Mouse (Mus musculus) T-cell, adult 2 months (primary cell): ENCODE results near the gene Sv2a.
"Not testable (repeated sequence)": the region's sequence is repeated elsewhere in the genome, so short reads cannot be mapped to it uniquely, and the experiment has no call there.

Experiments
- DNase-seq: peaks from one replicate; pipeline ENCODE4 v3.0.0; 2022; ENCODE audit warnings: low spot score

Sv2a gene

DNA sequence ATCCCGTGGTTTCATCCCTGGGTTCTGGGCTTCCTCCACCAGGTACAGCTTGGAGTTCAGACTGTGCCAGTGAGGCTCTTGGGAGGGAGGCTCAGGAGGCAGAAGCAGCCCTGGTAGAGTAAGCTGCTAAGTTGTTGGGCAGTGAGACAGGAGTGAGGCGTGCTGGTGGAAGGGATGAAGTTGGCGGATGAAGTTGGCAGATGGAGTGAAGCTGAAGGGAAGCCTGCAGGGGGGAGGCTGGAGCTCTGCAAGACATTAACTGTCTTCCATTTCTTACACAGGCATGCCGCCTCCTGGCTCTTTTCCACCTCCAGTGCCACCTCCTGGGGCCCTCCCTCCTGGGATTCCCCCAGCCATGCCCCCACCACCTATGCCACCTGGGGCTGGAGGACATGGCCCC is 6.9 kb upstream of the Sv2a start:
- not testable (repeated sequence) for DNase-seq

DNA sequence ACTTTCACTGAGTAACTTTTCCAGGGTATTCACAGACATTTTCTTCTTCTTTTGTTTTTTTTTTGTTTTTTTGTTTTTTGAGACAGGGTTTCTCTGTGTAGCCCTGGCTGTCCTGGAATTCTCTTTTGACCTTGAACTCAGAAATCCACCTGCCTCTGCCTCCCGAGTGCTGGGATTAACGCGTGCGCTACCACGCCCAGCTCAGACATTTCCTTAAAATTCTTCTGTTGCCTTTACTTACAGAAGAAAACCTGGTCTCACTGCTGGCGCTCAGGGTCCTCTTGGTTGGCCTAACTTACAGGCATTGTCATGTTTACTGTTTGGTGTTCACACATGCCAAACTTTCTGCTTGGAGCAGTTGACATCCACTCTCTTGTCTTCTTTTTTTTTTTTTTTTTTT is 5.7 kb upstream of the Sv2a start:
- DNase-seq = no peak

DNA sequence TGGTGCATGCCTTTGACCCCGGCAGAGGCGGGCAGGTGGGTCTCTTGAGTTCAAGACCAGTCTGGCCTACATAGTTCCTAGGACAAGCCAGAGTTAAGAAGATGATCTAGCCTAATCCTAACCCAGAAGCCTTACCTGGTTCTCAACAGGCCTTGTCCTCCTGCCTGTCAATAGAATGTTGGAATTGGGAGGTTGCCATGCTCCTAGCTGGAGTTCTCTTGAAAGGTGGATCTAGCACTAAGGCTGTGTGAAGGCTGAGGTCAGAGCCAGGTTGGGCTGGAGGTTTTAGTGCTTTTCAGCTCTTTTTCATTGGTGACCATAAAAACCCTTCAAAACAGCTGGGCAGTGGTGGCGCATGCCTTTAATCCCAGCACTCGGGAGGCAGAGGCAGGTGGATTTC is 2.5 kb upstream of the Sv2a start:
- DNase-seq = no peak

DNA sequence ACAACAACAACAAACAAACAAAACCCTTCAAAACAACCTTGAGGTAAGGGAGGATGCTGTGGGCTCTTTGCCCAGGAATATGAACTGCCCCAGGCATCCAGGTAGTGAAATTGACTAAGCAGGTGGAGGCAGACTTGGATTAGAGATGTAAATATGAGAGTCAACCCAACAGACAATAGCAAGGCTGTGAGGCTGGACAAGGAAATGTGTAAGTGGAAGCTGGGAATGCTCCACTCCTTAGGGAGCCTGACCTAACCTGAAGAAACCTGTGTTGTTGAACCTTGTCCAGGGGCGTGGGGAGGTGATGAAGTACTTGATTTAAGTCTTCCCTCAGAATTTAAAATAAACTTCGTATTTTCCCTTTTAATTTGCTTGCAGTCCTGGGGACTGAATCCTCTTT is 2.0 kb upstream of the Sv2a start:
- DNase-seq = no peak

DNA sequence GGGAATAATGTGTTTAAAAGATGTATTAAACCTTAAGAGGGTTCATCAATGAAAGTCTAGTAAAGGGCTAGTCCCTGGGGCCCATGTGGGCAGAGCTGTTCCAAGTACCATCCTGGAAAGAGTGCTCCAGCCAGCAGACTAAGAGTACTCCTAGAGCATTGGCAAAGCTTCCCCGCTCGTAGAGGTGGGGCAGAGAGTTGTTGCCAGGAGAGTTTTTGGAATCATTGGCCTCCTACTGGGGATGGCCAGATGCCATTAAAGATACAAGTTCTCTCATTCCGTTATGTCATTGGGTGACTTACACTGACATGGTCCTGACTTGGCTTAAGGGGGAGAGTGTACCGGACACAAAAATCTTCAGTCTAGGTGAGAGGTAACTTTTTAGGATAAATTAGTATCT is 1.4 kb upstream of the Sv2a start:
- DNase-seq = no peak

DNA sequence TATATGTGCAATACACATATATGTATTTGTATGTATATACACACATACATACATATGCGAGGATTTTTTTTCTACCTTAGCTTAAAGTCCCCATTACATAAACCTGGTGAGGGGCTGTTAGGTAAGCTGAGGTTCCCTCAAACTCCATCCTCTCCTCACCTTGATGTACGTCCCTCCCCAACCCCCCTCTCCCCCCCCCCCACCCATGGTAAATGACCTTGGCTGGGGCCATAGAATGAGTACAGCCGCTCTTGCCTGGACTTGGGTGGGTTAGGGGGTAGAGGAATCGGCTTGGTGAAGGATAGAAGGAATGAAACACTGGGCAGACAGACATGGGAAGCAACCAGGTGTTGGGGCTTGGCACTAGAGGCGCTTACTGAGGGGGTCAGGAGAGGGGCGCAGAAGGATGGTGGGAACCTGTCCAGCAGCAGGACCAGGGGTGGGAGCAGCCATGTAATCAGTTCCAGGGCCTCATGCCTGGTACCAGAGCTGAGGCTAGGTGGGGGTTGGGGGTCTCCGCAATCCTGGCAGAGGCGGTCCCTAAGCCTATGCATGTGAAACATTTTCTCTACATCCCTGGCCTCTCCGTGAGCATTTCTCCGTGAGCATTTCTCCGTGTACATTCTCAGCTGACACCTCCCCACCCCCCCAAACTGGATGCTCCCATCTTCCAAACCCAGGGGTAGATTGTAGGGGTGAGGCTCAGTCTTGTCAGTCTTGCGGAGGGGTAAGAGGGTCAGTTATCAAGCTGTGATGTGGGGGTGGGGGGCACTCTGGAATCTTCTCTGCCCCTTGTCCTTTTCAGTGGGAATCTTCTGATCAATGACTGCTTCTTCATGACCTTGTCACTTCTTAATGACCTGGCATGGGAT is 795 bp downstream of the Sv2a start:
- DNase-seq = no peak

DNA sequence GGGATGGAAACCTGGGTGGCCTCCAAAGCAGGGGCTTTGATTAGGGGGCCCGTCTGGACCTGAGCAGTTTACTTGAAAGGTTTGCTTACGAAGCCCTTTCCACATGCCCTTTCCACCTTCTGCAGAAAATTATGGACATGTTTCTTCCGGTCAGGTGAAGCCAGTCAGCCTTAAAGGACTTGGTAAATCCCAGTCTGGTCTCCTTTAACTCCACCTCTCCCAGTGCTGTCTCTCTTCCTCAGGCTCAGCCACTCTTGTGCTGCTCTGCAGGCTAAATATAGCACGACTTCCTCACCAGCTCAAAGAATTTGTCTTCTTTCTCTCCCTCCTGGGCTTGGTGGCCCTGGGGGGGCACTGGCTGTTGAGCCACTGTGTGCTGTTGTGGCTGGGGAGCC is 1.4 kb downstream of the Sv2a start:
- no peak for DNase-seq

DNA sequence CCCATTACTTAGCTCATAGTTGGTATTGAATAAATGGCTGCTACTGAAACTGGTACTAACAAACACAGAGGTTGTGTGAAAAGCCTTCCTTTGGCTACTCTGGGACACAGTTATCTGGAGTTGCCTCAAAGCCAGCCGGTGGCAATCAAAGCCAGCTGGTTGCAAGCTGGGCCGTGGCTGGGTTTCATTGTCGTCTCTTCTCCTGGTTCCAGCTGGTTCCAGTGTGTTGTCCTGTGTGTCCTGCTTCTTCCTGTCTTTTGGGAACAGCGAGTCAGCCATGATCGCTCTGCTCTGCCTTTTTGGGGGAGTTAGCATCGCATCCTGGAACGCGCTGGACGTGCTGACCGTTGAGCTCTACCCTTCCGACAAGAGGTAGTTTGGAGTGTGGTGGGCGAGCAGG is 12.0 kb downstream of the Sv2a start:
- no peak for DNase-seq

DNA sequence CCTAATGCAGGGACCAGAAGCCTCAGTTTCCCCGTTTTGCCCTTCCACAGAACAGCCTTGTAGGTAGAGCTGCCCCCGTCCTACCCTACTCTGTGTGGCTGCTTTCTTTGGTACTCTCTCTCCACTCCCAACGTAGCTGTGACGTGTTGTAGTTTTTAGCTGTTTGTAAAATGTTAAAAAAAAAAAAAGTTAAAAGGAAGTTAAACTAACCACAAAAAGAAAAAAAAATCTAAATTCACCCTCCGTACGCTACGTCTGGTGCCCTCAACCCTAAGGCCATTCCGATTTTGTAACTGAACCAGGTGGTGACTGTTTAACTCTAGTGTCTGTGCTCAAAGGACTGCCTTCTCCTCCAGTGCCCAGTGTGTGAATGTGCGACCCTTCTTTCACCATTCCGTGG is 14.0 kb downstream of the Sv2a start:
- DNase-seq = peak; percentile 48

DNA sequence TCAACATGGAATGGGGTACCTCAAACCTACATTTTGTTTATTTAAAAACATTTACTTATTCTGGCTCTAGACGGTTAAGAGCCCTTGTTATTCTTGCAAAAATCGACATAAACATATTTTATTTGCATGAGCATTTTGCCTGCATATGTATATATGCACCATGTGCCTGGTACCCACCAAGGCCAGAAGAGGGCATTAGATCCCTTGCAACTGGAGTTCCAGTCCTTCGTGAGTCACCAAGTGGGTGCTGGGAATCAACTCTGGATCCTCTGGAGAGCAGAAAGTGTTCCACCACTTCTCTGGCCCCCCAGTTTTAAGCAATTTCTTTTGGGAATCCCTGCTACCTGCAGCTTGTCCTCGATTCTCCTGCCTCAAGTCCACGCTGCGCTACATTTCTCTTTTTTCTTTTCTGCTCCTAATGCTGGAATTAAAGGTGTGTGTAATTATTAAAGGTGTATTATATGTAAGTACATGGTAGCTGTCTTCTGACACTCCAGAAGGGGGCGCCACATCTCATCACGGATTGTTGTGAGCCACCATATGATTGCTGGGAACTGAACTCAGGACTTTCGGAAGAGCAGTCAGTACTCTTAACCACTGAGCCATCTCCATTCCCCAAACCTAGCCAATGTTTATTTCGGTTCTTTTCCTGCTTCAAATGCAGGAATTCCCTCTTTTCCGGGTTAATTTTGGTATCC is 14.8 kb downstream of the Sv2a start:
- no peak for DNase-seq

DNA sequence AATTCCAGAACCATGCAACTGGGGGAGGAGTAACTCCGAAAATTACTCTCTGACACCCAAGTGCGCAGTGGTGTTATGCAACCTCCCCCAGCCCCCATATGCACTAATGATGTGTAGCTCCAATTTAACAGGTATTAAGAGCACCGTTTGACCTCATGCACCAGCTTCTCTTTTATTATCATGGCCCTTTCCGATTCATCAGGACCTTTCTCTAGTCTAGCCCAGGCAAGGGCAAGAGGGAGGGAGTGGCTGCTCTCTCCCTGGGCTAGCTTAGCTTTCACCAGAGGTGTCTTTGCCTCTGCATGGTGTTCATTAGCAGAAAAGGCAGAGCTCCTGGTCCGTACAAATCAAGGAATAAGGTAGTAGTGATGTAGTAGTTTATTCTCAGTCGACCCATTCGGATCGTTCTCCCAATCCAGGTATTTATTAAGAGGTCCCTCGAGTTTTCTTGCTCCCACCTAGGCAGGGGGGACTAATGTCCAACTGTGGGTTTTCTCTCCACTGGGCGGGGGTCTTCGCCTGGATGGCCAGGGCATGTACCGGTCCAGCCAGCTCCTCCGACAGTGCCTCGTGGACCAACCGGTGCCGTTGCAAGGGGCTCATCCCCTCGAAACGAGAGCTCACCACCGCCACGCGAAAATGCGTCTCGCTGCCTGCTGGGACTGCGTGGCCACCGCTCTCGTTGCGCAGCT is 15.6 kb downstream of the Sv2a start:
- no peak for DNase-seq

DNA sequence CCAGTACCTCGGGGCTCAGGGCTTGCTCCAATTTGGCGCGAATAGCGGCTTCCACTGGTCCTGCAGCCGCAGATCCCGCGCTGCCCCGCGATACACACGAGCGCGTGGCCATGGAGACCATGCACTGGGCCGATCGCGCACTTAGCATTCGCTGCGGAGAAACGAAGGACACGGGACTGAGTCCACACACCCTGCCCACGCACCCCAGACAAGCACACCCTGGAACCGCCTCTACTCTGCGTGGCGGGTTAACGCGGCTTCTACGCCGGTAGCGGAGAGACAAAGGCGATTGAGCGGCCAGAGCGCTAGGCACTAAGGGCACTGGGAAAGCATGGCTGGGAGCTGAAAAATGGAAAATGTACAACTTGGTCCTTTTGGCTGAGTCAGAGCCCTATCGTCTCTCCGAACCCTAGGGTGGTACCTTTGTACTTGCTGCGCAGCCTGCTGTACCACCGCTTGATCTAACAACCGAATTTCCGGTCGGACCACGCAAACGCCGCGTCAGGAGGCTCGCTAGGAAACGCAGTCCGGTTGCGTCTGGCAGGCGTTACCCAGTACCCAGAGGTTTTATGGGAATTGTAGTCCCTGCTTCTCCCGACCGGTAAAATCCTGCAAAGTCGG is 16.3 kb downstream of the Sv2a start:
- peak; percentile 92 for DNase-seq

DNA sequence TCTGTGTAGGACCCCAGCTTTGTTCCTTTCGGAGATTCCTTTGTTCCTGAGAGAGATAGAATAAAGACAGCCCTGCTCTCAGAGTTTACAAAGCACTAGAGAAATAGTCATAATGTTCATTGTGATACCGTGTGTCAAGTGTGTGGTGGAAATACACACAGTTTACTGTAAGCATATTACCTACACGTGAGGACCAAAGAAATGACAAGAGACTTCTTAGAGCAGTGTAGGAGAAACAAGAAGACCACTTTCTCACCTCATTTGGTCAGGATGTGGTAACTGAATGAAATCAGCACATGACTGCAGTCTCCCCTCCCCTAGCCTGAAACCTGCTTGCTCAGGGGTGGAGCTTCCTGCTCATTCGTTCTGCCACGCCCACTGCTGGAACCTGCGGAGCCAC is 17.2 kb downstream of the Sv2a start:
- peak; percentile 85 for DNase-seq

DNA sequence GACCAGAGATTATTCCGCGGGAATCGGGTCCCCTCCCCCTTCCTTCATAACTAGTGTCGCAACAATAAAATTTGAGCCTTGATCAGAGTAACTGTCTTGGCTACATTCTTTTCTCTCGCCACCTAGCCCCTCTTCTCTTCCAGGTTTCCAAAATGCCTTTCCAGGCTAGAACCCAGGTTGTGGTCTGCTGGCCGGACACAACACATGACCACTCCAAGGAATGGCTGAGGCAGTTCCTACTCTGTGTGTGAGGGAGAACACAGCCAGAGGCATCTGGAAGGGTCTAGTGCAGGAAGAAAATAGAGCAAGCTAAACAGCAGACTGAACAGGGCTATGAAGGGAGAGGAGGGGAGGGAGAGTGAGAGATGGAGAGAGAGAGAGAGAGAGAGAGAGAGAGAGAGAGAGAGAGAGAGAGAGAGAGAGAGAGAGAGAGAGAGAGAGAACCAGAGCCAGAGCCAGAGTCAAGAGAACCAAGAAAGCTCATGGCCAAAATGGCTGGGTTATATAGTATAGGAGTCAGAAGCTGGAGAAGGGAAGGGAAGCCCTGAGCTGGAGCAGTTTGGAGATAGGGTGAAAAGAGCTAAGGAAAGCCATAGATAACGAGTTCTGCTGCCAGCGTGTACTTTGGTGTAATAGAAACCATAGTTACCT is 17.8 kb downstream of the Sv2a start:
- DNase-seq = not testable (repeated sequence)

DNA sequence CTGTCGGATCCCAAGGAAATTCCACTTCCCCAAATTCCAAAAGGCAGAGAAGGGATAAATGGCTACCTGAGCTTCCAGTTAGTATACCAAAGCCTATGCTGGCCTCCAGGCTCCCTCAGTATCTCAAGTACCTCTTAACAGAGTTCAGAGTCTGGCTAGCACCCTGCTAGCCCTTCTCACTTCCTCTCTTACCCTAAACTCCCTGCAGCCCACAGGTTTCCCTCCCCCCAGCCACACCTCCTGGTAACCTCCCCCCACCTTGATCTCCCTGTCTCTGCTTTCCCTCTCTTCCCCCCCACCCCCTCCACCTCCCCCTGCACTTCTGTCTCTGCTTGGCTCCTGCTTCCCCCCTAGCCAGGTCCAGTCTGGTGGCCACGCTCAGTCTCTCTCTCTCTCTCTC is 18.8 kb downstream of the Sv2a start:
- no peak for DNase-seq

DNA sequence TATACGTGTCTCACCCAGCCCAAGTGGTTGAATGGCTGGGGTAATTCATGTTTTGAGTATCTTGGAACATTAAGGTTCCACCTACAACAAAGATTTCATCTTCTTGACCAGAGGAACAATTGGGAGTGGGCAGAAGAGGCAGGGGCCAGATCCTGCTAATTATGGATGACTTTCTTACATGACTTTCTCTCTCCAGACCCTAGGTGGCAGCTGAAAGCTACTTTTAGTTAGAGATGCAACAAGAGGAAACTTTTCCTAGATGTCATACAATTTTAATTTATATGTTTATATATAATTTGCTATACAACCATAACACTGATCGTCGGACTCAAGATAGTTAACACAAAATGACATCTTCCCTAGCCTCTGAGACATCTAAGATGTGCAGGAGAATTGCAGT is 26.9 kb downstream of the Sv2a start:
- DNase-seq = no peak

DNA sequence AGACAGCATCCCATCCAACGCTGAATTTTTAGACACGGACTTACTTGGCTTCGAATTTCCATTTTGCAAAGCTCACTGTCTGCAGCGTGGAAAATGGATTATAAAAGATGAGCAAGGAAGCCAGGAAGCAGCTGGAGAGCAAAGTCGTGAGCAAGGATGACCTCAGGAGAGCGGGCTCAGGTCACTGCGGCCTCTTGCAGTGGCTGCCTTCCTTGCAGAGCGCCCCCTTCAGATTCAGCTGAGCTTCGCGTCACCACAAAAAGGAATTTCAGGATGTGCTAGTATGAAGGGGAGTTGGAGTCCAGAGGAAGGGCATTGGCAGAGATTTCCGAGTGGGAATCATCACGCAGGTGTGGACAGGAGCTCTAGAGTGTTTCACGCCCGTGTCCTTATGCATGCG is 28.3 kb downstream of the Sv2a start:
- no peak for DNase-seq

DNA sequence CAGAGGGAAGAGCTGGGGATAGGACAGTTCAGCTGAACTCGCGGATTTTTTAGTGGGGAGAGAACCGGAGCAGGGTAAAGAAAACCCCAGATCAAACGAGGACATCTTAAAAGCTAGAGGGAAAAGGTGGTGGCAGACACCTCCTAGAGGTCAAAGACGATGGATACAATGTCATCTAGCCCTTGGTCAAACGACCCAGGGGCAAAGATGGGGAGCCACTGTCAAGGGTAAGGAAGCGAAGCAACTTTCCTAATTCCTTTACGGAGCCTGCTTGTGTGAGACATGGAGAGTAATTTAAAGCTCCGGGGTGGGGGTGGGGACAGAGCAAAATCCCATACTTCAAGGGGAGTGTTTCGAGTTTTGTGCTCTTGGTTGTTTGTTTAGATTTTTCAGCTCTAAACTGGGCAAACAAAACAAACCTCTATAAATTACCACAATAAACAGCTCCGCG is 38.3 kb downstream of the Sv2a start:
- peak; percentile 54 for DNase-seq

DNA sequence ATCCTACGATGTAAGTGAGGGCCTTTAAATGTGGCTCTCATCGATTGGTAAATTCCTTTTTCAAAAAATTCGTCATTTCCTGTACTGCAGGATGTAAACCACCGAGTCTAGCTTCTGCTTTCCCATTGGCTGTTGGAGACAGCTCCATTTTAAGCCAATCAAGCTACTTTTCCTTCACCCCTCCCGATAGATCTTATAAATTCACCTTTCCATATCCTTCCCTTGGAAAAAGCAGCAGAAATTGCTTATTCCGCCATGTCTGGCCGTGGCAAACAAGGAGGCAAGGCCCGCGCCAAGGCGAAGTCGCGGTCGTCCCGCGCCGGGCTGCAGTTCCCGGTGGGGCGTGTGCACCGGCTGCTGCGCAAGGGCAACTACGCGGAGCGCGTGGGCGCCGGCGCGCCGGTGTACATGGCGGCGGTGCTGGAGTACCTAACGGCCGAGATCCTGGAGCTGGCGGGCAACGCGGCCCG is 38.7 kb downstream of the Sv2a start, which contains the start of the genes Bola1 and Hist2h2ab:
TSS of gene Bola1 (minus strand) at position 49 of the 470 bp plus-strand sequence.
TSS of gene Hist2h2ab (plus strand) at position 205 of the 470 bp plus-strand sequence.
- DNase-seq = peak; percentile 80

DNA sequence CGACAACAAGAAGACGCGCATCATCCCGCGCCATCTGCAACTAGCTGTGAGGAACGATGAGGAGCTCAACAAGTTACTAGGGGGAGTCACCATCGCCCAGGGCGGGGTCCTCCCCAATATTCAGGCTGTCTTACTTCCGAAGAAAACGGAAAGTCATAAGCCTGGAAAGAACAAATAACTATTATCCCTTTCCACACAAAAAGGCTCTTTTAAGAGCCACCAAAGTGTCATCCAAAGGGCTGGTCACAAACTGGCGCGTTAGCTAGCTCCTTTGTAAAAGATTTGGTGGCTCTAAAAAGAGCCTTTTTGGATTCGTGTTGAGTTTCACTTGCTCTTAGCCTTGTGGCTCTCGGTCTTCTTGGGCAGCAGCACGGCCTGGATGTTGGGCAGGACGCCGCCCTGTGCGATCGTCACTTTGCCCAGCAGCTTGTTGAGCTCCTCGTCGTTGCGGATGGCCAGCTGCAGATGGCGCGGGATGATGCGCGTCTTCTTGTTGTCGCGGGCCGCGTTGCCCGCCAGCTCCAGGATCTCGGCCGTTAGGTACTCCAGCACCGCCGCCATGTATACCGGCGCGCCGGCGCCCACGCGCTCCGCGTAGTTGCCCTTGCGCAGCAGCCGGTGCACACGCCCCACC is 39.3 kb downstream of the Sv2a start:
- DNase-seq = not testable (repeated sequence)
